Mouse (Mus musculus) heart, adult 2 months (tissue): ENCODE measurements around the gene Tnfrsf1b. TPM values are rescaled to one million over a fixed set of nuclear protein-coding genes. Genes with fewer than 3 reads are reported as not detected.

ENCODE experiments used
- DNase-seq, 2 experiments: peaks; one replicate each; pipeline ENCODE4 v3.0.0; 2021
- H3K27ac ChIP-seq: fragments of 200-600 bp; 2 replicates; pipeline ENCODE4 v1.8.1; 2022
- H3K27me3 ChIP-seq: fragments of 200-500 bp; 2 replicates; pipeline ENCODE4 v1.6.1; 2012; ENCODE audit warnings: mild to moderate bottlenecking, low read length, inconsistent platforms, mixed read lengths; ENCODE audit not compliant: control insufficient read depth, insufficient read depth
- H3K36me3 ChIP-seq: fragments of 200-500 bp; 2 replicates; pipeline ENCODE4 v1.6.1; 2012; ENCODE audit warnings: low read length, inconsistent platforms; ENCODE audit not compliant: control insufficient read depth, insufficient read depth
- H3K4me1 ChIP-seq: fragments of 200-500 bp; 2 replicates; pipeline ENCODE4 v1.6.1; 2011; ENCODE audit warnings: low read length; ENCODE audit not compliant: control insufficient read depth, insufficient read depth
- H3K4me3 ChIP-seq: fragments of 200-600 bp; 2 replicates; pipeline ENCODE4 v1.8.1; 2022
- H3K79me2 ChIP-seq: fragments of 200-500 bp; replicated peaks from 2 replicates; pipeline ENCODE4 v1.6.1; 2012; ENCODE audit warnings: mild to moderate bottlenecking, inconsistent platforms, low read length, moderate library complexity, mixed read lengths; ENCODE audit not compliant: control insufficient read depth, insufficient read depth
- H3K9ac ChIP-seq: fragments of 200-500 bp; 2 replicates; pipeline ENCODE4 v1.6.1; 2012; ENCODE audit warnings: low read depth, mild to moderate bottlenecking, control low read depth, inconsistent platforms, low read length, mixed read lengths
- CTCF ChIP-seq: fragments of 200-600 bp; IDR thresholded peaks from 2 replicates; pipeline ENCODE4 v1.8.1; 2022; ENCODE audit warnings: antibody characterized with exemption, mild to moderate bottlenecking, moderate library complexity
- EP300 ChIP-seq: fragments of 200-500 bp; IDR thresholded peaks from 2 replicates; pipeline ENCODE4 v1.6.1; 2011; ENCODE audit warnings: low read depth, low read length, control low read depth; ENCODE audit not compliant: insufficient read depth
- POLR2A ChIP-seq: fragments of 200-500 bp; IDR thresholded peaks from 2 replicates; pipeline ENCODE4 v1.6.1; 2011; ENCODE audit warnings: mild to moderate bottlenecking, low read depth, low read length, control low read depth; ENCODE audit not compliant: insufficient read depth
- WGBS: fragments of 180-500 bp; shearing (Covaris S2); methylation state at CpG from one replicate; pipeline ENCODE4 v1.1.7; 2018; 5-methylcytosine and 5-hydroxymethylcytosine counted together
- intact Hi-C: fragments of 180-260 bp; cut with DNase I; formaldehyde crosslinking; loops from one replicate; pipeline ENCODE4 v1.15.1; 2025
- polyA plus RNA-seq: library from polyadenylated mRNA; depleted of rRNA; stranded (reverse); fragments of >200 nt; gene quantifications from 2 replicates; pipeline ENCODE4 v1.2.3, GENCODE M21; 2012
- total RNA-seq, 2 experiments: library from RNA; stranded (reverse); gene quantifications; 2 replicates each; pipeline ENCODE4 v1.2.3; 2021

The Tnfrsf1b gene
- total and polyA plus RNA-seq, 3 experiments = 4.8 to 7.6 (median 5.4) TPM

DNA sequence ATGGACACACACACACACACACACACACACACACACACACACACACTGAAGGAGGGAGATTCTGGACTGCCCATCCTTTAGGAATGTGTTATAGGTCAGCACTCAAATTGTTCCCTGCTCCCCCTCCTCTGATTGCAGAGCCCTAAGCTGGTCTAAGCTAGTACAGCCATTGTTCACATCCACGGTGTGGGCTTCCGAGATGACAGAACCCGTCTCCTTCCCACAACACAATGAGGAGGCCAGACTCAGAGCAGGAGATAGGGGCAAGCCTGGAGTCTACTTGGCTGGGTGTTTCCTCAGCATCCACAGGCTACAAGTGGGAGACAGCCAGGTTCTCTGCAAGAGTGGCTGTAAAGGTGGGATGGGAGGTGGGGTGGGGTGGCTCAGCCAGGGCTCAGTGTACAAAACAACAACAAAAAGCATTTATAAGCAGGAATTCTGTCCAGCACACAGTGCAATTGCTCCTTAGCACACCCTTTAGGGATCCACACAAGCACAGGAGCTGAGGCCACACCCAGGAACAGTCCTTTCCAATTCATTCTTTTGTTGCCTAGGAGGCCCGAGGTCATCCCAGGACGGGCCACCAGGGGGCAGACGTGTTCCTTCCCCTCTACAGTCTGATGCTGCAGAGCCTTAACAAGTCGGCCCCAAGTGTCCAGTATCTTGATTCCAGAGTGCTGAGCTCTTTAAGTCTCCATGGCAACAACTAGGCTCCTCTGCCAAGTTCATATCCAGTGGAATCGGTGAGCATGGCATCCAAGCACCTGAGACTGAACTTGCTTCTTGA, 32.5 kb downstream of the Tnfrsf1b start:
- H3K36me3 ChIP-seq = no peaks in the 10 kb centered on the region
- H3K4me1 ChIP-seq = peaks cover 16% of the 10 kb centered on the region
- H3K9ac ChIP-seq = no peak overlapping the region
- no peak overlapping the region for H3K4me3 ChIP-seq
- no peak for TF ChIP-seq POLR2A
- peak; percentile 99 for TF ChIP-seq CTCF
- peak; percentile 66; the same call in 1 of the 2 replicates for TF ChIP-seq EP300
- H3K79me2 ChIP-seq = no peaks in the 10 kb centered on the region
- no peaks in the 10 kb centered on the region for H3K27me3 ChIP-seq
- H3K27ac ChIP-seq = peak overlapping the region; percentile 47
- intact Hi-C loops = loop anchor here (1.0 to 2.0 kb wide), 2 partner anchors 33 to 72 kb away; partner anchors contain the start of gene Tnfrsf1b
- WGBS = 30% methylated on average over 8 of the region's 8 CpGs
- peak; percentile 90 to 97 for DNase-seq

DNA sequence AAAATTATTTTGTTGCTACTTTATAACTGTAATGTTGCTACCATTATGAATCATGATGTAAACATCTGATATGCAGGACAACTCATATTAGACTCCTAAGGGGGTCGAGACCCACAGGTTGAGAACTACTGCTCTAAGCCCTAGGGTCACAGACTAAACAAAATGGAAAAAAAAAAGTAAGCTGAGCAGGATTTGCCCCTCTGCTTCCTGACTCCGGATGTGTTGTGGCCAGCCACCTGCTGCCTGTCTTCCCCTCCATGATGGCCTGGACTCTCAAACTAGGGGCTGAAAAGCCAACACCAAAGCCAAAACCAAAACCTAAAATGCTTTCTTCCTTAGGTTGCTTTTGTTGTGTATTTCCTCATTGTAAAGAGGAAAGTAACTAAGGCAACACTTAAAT, 35.6 kb downstream of the Tnfrsf1b start:
- Histone ChIP-seq H3K4me1 (peaks cover 17% of the 10 kb centered on the region), H3K9ac (no peak overlapping the region), H3K4me3 (no peak overlapping the region), H3K36me3 (no peaks in the 10 kb centered on the region), H3K79me2 (no peaks in the 10 kb centered on the region), H3K27ac (no peak overlapping the region), H3K27me3 (no peaks in the 10 kb centered on the region)
- TF ChIP-seq EP300 (no peak), POLR2A (no peak), CTCF (no peak)
- intact Hi-C loops = no loop called here
- 56% methylated on average over 2 of the region's 2 CpGs for WGBS
- no peak for DNase-seq

DNA sequence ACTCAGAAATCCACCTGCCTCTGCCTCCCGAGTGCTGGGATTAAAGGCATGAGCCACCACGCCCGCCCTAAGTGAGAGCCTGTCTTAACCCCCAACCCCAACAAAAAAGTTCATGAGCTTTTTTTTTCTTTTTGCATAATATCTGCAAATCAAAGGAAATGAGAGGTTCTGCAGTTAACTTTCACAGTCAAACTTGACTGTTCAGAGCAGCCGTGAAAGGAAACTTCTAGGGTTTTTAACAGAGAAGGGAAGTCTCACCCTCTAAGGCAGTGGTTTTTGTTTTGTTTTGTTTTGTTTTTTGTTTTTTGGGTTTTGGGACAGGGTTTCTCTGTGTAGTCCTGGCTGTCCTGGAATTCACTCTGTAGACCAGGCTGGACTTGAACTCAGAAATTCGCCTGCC, 36.1 kb downstream of the Tnfrsf1b start:
- Histone ChIP-seq H3K4me1 (peaks cover 17% of the 10 kb centered on the region), H3K27ac (no peak overlapping the region), H3K27me3 (no peaks in the 10 kb centered on the region), H3K9ac (no peak overlapping the region), H3K36me3 (no peaks in the 10 kb centered on the region), H3K4me3 (no peak overlapping the region), H3K79me2 (no peaks in the 10 kb centered on the region)
- TF ChIP-seq CTCF = no peak
- no peak for TF ChIP-seq EP300
- TF ChIP-seq POLR2A = no peak
- intact Hi-C loops = no loop called here
- no peak for DNase-seq
- WGBS = 84% methylated on average over 5 of the region's 5 CpGs

DNA sequence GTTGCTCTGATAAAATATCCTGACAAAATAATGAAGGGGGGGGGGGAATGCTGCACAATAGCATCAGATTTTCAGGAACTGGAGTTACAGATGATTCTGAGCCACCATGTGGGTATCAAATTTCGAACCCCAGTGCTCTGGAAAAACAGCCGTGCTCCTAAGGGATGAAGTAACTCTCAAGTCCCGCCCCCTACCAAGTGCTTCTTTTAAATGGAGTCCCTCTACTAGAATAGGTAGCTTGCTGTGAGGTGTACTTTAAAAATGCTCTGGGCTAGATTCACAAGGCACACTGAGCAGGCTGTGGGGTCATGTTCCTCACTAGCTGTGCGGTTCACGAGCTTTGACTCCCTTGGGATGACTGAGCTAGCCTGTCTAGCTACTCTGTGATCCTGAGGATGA, 37.0 kb downstream of the Tnfrsf1b start:
- intact Hi-C loops = no loop called here
- no peak for TF ChIP-seq CTCF
- no peak for TF ChIP-seq POLR2A
- TF ChIP-seq EP300 = no peak
- no peak overlapping the region for H3K9ac ChIP-seq
- no peak for DNase-seq
- H3K4me3 ChIP-seq = no peak overlapping the region
- H3K27me3 ChIP-seq = no peaks in the 10 kb centered on the region
- no peaks in the 10 kb centered on the region for H3K36me3 ChIP-seq
- no peaks in the 10 kb centered on the region for H3K79me2 ChIP-seq
- 42% methylated on average over 5 of the region's 5 CpGs for WGBS
- no peak overlapping the region for H3K27ac ChIP-seq
- H3K4me1 ChIP-seq = peaks cover 10% of the 10 kb centered on the region

DNA sequence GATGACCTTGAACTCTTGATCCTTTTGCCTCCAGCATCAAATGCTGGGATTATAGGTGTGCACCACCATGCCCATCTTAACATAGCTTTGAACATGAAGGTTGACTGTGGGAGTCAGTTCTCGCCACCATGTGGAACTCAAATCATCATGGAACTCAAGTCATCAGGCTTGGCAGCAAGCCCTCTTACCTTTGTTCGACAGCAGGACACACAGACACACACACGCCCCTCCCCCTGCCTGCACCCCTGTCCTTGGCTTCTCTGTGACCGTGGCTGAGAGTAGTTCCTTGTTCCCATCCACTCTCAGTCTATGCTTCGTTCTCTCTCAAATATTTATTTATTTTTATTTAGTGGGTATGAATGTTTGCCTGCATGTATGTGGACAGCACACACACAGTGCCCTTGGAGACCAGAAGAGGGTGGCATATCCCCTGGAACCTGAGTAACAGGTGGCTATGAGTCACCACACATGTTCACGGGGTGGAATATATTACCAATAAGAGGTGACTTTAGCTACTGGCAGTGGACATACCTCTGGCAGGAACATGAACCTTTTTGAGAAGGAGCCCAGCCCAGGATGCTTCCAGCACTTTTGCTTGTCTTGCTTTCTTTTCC, 37.5 kb downstream of the Tnfrsf1b start:
- intact Hi-C loops = no loop called here
- no peak overlapping the region for H3K4me3 ChIP-seq
- peak overlapping the region; percentile 46; the same call in 1 of the 2 replicates for H3K27ac ChIP-seq
- H3K9ac ChIP-seq = no peak overlapping the region
- no peaks in the 10 kb centered on the region for H3K27me3 ChIP-seq
- no peaks in the 10 kb centered on the region for H3K36me3 ChIP-seq
- TF ChIP-seq CTCF (no peak), EP300 (no peak), POLR2A (no peak)
- 40% methylated on average over 6 of the region's 6 CpGs for WGBS
- no peak for DNase-seq
- no peaks in the 10 kb centered on the region for H3K79me2 ChIP-seq
- peaks cover 8% of the 10 kb centered on the region for H3K4me1 ChIP-seq
